Mouse (Mus musculus) myocyte (in vitro differentiated cells): Measurements from ENCODE around the gene Syk.

Experiments used
- REST ChIP-seq: IDR thresholded peaks from one replicate; pipeline ENCODE4 v1.6.1; 2011; ENCODE audit warnings: mild to moderate bottlenecking, control low read depth, moderate library complexity; ENCODE audit not compliant: insufficient read depth, insufficient read length
- SRF ChIP-seq: IDR thresholded peaks from one replicate; pipeline ENCODE4 v1.6.1; 2011; ENCODE audit warnings: low read depth; ENCODE audit not compliant: control insufficient read depth, insufficient read length
- TCF12 ChIP-seq: IDR thresholded peaks from one replicate; pipeline ENCODE4 v1.6.1; 2011; ENCODE audit warnings: mild to moderate bottlenecking, control low read depth; ENCODE audit not compliant: poor library complexity, insufficient read depth, severe bottlenecking

DNA sequence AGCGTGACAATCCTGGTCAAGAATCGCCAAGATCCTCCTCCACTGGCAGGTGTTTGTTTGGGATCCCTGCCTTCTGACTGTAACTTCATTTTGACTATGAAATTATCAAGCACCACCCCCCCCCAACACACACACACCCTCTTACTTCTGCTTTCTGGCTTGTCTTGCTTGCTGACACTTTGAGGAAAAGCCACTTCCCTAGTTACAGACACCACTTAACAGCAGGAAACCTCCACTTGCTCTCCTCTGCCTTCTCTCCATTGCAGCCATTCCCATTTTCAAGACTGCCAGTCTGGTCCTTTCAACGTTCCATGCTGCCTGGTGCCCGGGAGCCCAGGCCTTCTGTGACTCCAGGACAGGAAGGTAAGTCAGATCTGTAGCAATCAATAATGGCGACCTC is 13.7 kb downstream of the Syk start:
- no peak for TF ChIP-seq TCF12
- no peak for TF ChIP-seq REST
- no peak for TF ChIP-seq SRF
